Mouse (Mus musculus) neural tube, embryonic 12.5 days (tissue): ENCODE data around the gene Gm49673. TPM values are rescaled to one million over a fixed set of nuclear protein-coding genes. Genes with fewer than 3 reads are reported as not detected.
"Not testable (repeated sequence)": the region's sequence is repeated elsewhere in the genome, so short reads cannot be mapped to it uniquely, and the experiment has no call there.

ENCODE experiments used
- ATAC-seq: fragments of 200-750 bp; cut with Nextera tagmentation; 2 replicates; pipeline ENCODE4 v1.8.0; 2017; ENCODE audit warnings: low read depth, mild to moderate bottlenecking, moderate TSS enrichment, moderate library complexity; ENCODE audit not compliant: low FRiP score
- H3K27ac ChIP-seq: fragments of 300-500 bp; sonication (generic); 2 replicates; pipeline ENCODE4 v1.5.1; 2016
- H3K27me3 ChIP-seq: fragments of 300-500 bp; sonication (generic); replicated peaks from 2 replicates; pipeline ENCODE4 v1.6.1; 2016; ENCODE audit warnings: mild to moderate bottlenecking
- H3K36me3 ChIP-seq: fragments of 300-500 bp; sonication (generic); 2 replicates; pipeline ENCODE4 v1.6.1; 2016; ENCODE audit warnings: mild to moderate bottlenecking
- H3K4me1 ChIP-seq: fragments of 300-500 bp; sonication (generic); 2 replicates; pipeline ENCODE4 v1.6.1; 2016
- H3K4me2 ChIP-seq: fragments of 300-500 bp; sonication (generic); replicated peaks from 2 replicates; pipeline ENCODE4 v1.6.1; 2016; ENCODE audit warnings: mild to moderate bottlenecking
- H3K4me3 ChIP-seq: fragments of 300-500 bp; sonication (generic); 2 replicates; pipeline ENCODE4 v1.5.1; 2016
- H3K9ac ChIP-seq: fragments of 300-500 bp; sonication (generic); 2 replicates; pipeline ENCODE4 v1.6.1; 2016; ENCODE audit warnings: mild to moderate bottlenecking
- H3K9me3 ChIP-seq: fragments of 300-500 bp; sonication (generic); 2 replicates; pipeline ENCODE4 v1.6.1; 2016; ENCODE audit warnings: mild to moderate bottlenecking
- WGBS: fragments of 180-500 bp; shearing (Covaris S2); methylation state at CpG from one replicate; pipeline ENCODE4 v1.1.7; 2016; 5-methylcytosine and 5-hydroxymethylcytosine counted together
- polyA plus RNA-seq: library from polyadenylated mRNA; unstranded; fragments of >200 nt; fragmentation: Nextera tagmentation; extraction: Ambion mirVana; gene quantifications from 2 replicates; pipeline ENCODE4 v1.2.1, GENCODE M21; 2016

Gm49673 gene
- polyA plus RNA-seq, 1 experiment from 2014 or later: 0.30 TPM

- not testable (repeated sequence) for H3K36me3 ChIP-seq, ATAC-seq, H3K4me3 ChIP-seq, H3K27ac ChIP-seq, H3K4me1 ChIP-seq, H3K4me2 ChIP-seq, H3K9ac ChIP-seq, H3K9me3 ChIP-seq, H3K27me3 ChIP-seq
- 95% methylated on average over 3 of the region's 6 CpGs for WGBS
Measured at GRCm38 (mm10) chr17:8124586-8124985, 23.0 kb downstream of the Gm49673 start.

GRCm38 (mm10) chr17:8122974-8123373 is 24.6 kb downstream of the Gm49673 start:
- H3K36me3 ChIP-seq, ATAC-seq, H3K4me2 ChIP-seq, H3K4me1 ChIP-seq, H3K9me3 ChIP-seq, H3K27me3 ChIP-seq, H3K27ac ChIP-seq, H3K4me3 ChIP-seq, H3K9ac ChIP-seq: not testable (repeated sequence)
- no CpG with 5 or more reads among the region's 3 CpGs for WGBS

- no CpG with 5 or more reads among the region's 6 CpGs for WGBS
- H3K27ac ChIP-seq, H3K9ac ChIP-seq, H3K27me3 ChIP-seq, H3K36me3 ChIP-seq, H3K9me3 ChIP-seq, ATAC-seq, H3K4me2 ChIP-seq, H3K4me3 ChIP-seq, H3K4me1 ChIP-seq: not testable (repeated sequence)
Measured at GRCm38 (mm10) chr17:8116928-8117327, 30.7 kb downstream of the Gm49673 start.

GRCm38 (mm10) chr17:8116378-8116777 is 31.2 kb downstream of the Gm49673 start:
- not testable (repeated sequence) for H3K27me3 ChIP-seq, ATAC-seq, H3K9ac ChIP-seq, H3K36me3 ChIP-seq, H3K4me2 ChIP-seq, H3K4me1 ChIP-seq, H3K4me3 ChIP-seq, H3K9me3 ChIP-seq, H3K27ac ChIP-seq
- 78% methylated on average over 8 of the region's 11 CpGs for WGBS

GRCm38 (mm10) chr17:8112199-8112598 is 35.4 kb downstream of the Gm49673 start:
- WGBS: no CpG with 5 or more reads among the region's 1 CpGs
- not testable (repeated sequence) for H3K36me3 ChIP-seq, ATAC-seq, H3K4me2 ChIP-seq, H3K9ac ChIP-seq, H3K4me1 ChIP-seq, H3K27me3 ChIP-seq, H3K9me3 ChIP-seq, H3K27ac ChIP-seq, H3K4me3 ChIP-seq

- ATAC-seq: peak; percentile 84; the same call in 1 of the 2 replicates
- H3K27ac ChIP-seq, H3K9me3 ChIP-seq, H3K4me1 ChIP-seq, H3K4me3 ChIP-seq, H3K27me3 ChIP-seq, H3K4me2 ChIP-seq, H3K36me3 ChIP-seq, H3K9ac ChIP-seq: not testable (repeated sequence)
- 44% methylated on average over 3 of the region's 6 CpGs for WGBS
Measured at GRCm38 (mm10) chr17:8101297-8101609, 46.3 kb downstream of the Gm49673 start.

GRCm38 (mm10) chr17:8100405-8101296 is 46.9 kb downstream of the Gm49673 start:
- not testable (repeated sequence) for H3K27ac ChIP-seq, H3K4me1 ChIP-seq, H3K9me3 ChIP-seq, H3K4me3 ChIP-seq, H3K36me3 ChIP-seq, H3K4me2 ChIP-seq, H3K9ac ChIP-seq, H3K27me3 ChIP-seq
- ATAC-seq: peak; percentile 84
- WGBS: 10% methylated on average over 8 of the region's 26 CpGs

- 83% methylated on average over 5 of the region's 5 CpGs for WGBS
- H3K4me1 ChIP-seq, H3K27me3 ChIP-seq, H3K4me2 ChIP-seq, H3K36me3 ChIP-seq, H3K4me3 ChIP-seq, H3K9ac ChIP-seq, H3K27ac ChIP-seq, ATAC-seq, H3K9me3 ChIP-seq: not testable (repeated sequence)
Measured at GRCm38 (mm10) chr17:8096199-8096598, 51.4 kb downstream of the Gm49673 start.

- not testable (repeated sequence) for H3K4me1 ChIP-seq, H3K9me3 ChIP-seq, H3K4me3 ChIP-seq, ATAC-seq, H3K4me2 ChIP-seq, H3K9ac ChIP-seq, H3K36me3 ChIP-seq, H3K27ac ChIP-seq, H3K27me3 ChIP-seq
- 64% methylated on average over 3 of the region's 5 CpGs for WGBS
Measured at GRCm38 (mm10) chr17:8095653-8096052, 51.9 kb downstream of the Gm49673 start.

- not testable (repeated sequence) for H3K9ac ChIP-seq, H3K27ac ChIP-seq, H3K36me3 ChIP-seq, H3K9me3 ChIP-seq, H3K4me2 ChIP-seq, H3K4me3 ChIP-seq, H3K27me3 ChIP-seq, H3K4me1 ChIP-seq, ATAC-seq
- WGBS: 67% methylated on average over 4 of the region's 18 CpGs
Measured at GRCm38 (mm10) chr17:8092537-8093526, 54.8 kb downstream of the Gm49673 start.

- not testable (repeated sequence) for H3K4me1 ChIP-seq, H3K9me3 ChIP-seq, ATAC-seq, H3K27me3 ChIP-seq, H3K4me2 ChIP-seq, H3K4me3 ChIP-seq, H3K36me3 ChIP-seq, H3K27ac ChIP-seq, H3K9ac ChIP-seq
- 88% methylated on average over 14 of the region's 14 CpGs for WGBS
Measured at GRCm38 (mm10) chr17:8091320-8091719, 56.3 kb downstream of the Gm49673 start.

- ATAC-seq: not testable (repeated sequence)
Measured at GRCm38 (mm10) chr17:8069847-8070246, 77.7 kb downstream of the Gm49673 start.

More at GRCm38 (mm10) chr17:8069847-8070246, 77.7 kb downstream of the Gm49673 start:
- not testable (repeated sequence) for H3K4me2 ChIP-seq, H3K9ac ChIP-seq, H3K27ac ChIP-seq, H3K9me3 ChIP-seq, H3K27me3 ChIP-seq, H3K4me1 ChIP-seq, H3K4me3 ChIP-seq, H3K36me3 ChIP-seq
- WGBS: 82% methylated on average over 2 of the region's 2 CpGs
